Mouse (Mus musculus) MEL (cell line): ENCODE data around the gene Mrnip.

Experiments
- CTCF ChIP-seq, 3 experiments: IDR thresholded peaks in 2 of 3; conservative IDR thresholded peaks in 1 of 3; 2 replicates each; pipeline ENCODE4 v1.5.1; 2011 to 2012; ENCODE audit warnings: low read length in 3 of 3, low read depth in 2 of 3, mild to moderate bottlenecking in 2 of 3, improper control_type of control experiment in 1 of 3, inconsistent platforms in 1 of 3, mixed read lengths in 1 of 3, moderate library complexity in 1 of 3; ENCODE audit not compliant: control insufficient read depth in 1 of 3, insufficient read depth in 1 of 3, poor library complexity in 1 of 3, severe bottlenecking in 1 of 3
- EP300 ChIP-seq, 2 experiments: IDR thresholded peaks; 2 replicates each; pipeline ENCODE4 v1.6.1; 2011; ENCODE audit warnings: improper control_type of control experiment in 2 of 2, low read length in 2 of 2, low read depth in 1 of 2, mild to moderate bottlenecking in 1 of 2
- ETS1 ChIP-seq: IDR thresholded peaks from 2 replicates; pipeline ENCODE4 v1.6.1; 2012; ENCODE audit warnings: low read depth, mild to moderate bottlenecking, inconsistent platforms, low read length, improper control_type of control experiment, moderate library complexity
- HCFC1 ChIP-seq: IDR thresholded peaks from 2 replicates; pipeline ENCODE4 v1.6.1; 2012; ENCODE audit warnings: low read depth, mild to moderate bottlenecking, inconsistent platforms, low read length, improper control_type of control experiment, moderate library complexity
- MXI1 ChIP-seq: IDR thresholded peaks from 2 replicates; pipeline ENCODE4 v1.6.1; 2011; ENCODE audit warnings: mild to moderate bottlenecking, low read depth, low read length, improper control_type of control experiment
- NELFE ChIP-seq: IDR thresholded peaks from 2 replicates; pipeline ENCODE4 v1.6.1; 2011; ENCODE audit warnings: low read depth, low read length, improper control_type of control experiment
- POLR2A ChIP-seq, 2 experiments: IDR thresholded peaks; 2 replicates each; pipeline ENCODE4 v1.6.1; 2011 to 2012; ENCODE audit warnings: low read length in 2 of 2, mild to moderate bottlenecking in 2 of 2, control low read depth in 1 of 2, improper control_type of control experiment in 1 of 2, low read depth in 1 of 2, moderate library complexity in 1 of 2; ENCODE audit not compliant: control insufficient read depth in 1 of 2, insufficient read depth in 1 of 2, poor library complexity in 1 of 2
- TBP ChIP-seq: IDR thresholded peaks from 2 replicates; pipeline ENCODE4 v1.8.0; 2011; ENCODE audit warnings: low read depth, low read length, improper control_type of control experiment
- USF2 ChIP-seq, 2 experiments: IDR thresholded peaks; 2 replicates each; pipeline ENCODE4 v1.6.1; 2011 to 2012; ENCODE audit warnings: improper control_type of control experiment in 2 of 2, low read length in 2 of 2, borderline replicate concordance in 1 of 2, inconsistent platforms in 1 of 2, low read depth in 1 of 2, mild to moderate bottlenecking in 1 of 2; ENCODE audit not compliant: insufficient read depth in 1 of 2
- ZC3H11A ChIP-seq: IDR thresholded peaks from 2 replicates; pipeline ENCODE4 v1.6.1; 2012; ENCODE audit warnings: low read depth, mild to moderate bottlenecking, inconsistent platforms, low read length, improper control_type of control experiment
- ZNF384 ChIP-seq: IDR thresholded peaks from 2 replicates; pipeline ENCODE4 v1.6.1; 2012; ENCODE audit warnings: low read depth, mild to moderate bottlenecking, inconsistent platforms, low read length, improper control_type of control experiment

GRCm38 (mm10) chr11:50154777-50155520 is 19.3 kb upstream of the Mrnip start:
- TF ChIP-seq CTCF (IDR thresholded peaks at IDR 0.05 in 2 of 3, conservative IDR thresholded peaks at IDR 0.05 in 1 of 3; ENCODE audit: control insufficient read depth in 1 of 3, insufficient read depth in 1 of 3, low read depth in 2 of 3, low read length in 3 of 3, poor library complexity in 1 of 3, severe bottlenecking in 1 of 3), result no peak
- TF ChIP-seq EP300 (IDR thresholded peaks at IDR 0.05; ENCODE audit: low read depth in 1 of 2, low read length in 2 of 2), result no peak
- TF ChIP-seq ZNF384, result no peak
- TF ChIP-seq ZC3H11A, result no peak
- no peak for TF ChIP-seq TBP
- TF ChIP-seq POLR2A (IDR thresholded peaks at IDR 0.05; ENCODE audit: control insufficient read depth in 1 of 2, insufficient read depth in 1 of 2, low read depth in 1 of 2, low read length in 2 of 2, poor library complexity in 1 of 2), result no peak
- TF ChIP-seq HCFC1, result no peak
- TF ChIP-seq USF2 (IDR thresholded peaks at IDR 0.05; ENCODE audit: borderline replicate concordance in 1 of 2, insufficient read depth in 1 of 2, low read depth in 1 of 2, low read length in 2 of 2), result no peak
- TF ChIP-seq ETS1, result no peak
- TF ChIP-seq MXI1, result no peak
- TF ChIP-seq NELFE, result no peak
